Mouse (Mus musculus): Measurements from ENCODE around the gene Rbmx.

DNA sequence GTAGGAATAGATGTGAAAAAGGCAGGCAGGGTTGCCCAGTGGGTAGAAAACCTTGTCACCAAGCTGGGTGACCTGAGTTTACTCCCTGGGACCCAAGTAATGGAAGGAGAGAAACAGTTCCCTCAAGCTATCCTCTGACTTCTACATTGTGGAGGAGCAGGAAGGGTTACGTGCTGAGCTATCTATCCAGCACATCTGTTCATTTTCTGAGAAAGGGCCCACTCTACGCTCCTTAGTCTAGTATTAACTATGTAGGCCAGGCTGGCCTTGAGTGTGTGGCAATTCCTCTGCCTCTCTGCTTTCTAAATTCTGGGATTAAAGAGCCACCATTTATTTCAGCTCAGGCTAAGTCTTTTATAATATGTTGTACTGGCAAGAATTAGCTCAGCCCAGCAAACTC lies 19.3 kb downstream of the Rbmx start:
- TF ChIP-seq GATA1 (IDR thresholded peaks at IDR 0.05; ENCODE audit: low read length) (peak; percentile 78), TAL1 (IDR thresholded peaks at IDR 0.05; ENCODE audit: low read length) (peak; percentile 39; the same call in 2 of the 3 replicates)
